Mouse (Mus musculus) ovary, postnatal 36 days (tissue): ENCODE measurements around the gene Hdac7.

Experiments
- DNase-seq: peaks from one replicate; pipeline ENCODE4 v3.0.0; 2022; ENCODE audit warnings: low spot score, mixed read lengths

The Hdac7 gene

DNA sequence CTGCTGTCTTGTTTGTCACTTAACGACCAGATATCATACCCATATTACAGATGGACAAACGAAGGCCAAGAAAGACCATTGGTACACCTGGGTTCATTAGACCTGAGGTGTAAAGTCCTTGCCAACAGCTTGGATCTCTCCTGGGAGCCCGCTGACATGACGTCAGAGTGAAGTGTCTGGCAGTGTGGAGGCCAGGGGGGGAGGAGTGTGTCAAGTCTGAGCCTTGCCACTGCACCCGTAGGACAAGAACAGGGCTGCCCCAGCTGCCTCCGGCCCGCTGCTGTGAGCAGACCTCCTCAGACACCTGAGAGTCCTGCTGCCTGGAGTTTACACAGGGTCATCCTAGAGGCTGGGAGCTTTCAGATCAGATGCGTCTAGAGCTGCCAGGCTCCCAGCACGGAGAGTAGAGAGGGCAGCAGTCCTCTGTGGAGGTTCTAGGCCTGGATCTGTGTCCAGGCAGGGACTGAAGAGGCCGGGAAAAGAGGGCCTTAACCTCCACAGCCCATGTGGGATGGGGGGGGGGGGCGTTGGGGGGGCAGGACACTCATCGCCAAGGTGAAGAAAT lies 100.3 kb downstream of the Hdac7 start:
- DNase-seq, result no peak

DNA sequence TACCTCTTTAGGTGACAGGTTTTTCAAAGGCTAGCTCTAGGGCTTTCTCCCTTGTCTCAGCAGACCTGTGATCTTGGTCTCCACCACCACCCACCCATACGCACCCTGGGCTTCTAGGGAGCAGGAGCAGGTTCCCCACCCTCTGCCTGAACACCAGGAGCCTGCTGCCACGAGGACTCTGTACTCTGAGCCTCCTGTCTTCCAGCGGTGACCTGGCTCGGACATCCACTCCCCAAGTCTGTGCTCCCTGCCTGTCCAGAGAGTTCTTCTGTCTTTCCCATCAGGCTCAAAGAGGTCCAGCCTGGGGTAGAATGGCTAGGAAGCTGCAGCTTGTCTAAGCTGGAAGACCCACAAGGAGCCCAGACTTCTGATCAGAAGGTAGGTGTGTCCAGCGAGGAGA lies 101.1 kb downstream of the Hdac7 start:
- DNase-seq, result no peak
